Mouse (Mus musculus): ENCODE measurements around the gene Gfm2.
"Not testable (repeated sequence)": the region's sequence is repeated elsewhere in the genome, so short reads cannot be mapped to it uniquely, and the experiment has no call there.

Gfm2 gene

GRCm38 (mm10) chr13:97137466-97138400 lies at the start of gene Gfm2, which contains the start of gene Nsa2:
Gfm2 (plus strand) TSS chr13:97137937.
Nsa2 (minus strand) TSS chr13:97137937.
- peak; percentile 92 to 98 for DNase-seq (ENCODE audit: inconsistent age in 2 of 2, low spot score in 1 of 2)

GRCm38 (mm10) chr13:97088183-97088582 lies 49.6 kb upstream of the Gfm2 start:
- DNase-seq (ENCODE audit: inconsistent age in 2 of 2, low spot score in 1 of 2) = no peak

GRCm38 (mm10) chr13:97095726-97096125 lies 42.0 kb upstream of the Gfm2 start:
- DNase-seq (ENCODE audit: inconsistent age in 2 of 2, low spot score in 1 of 2) = no peak

- DNase-seq (ENCODE audit: inconsistent age in 2 of 2, low spot score in 1 of 2) = peak; percentile 19 to 83
Observed at GRCm38 (mm10) chr13:97099187-97099852, 38.4 kb upstream of the Gfm2 start, which contains the start of gene Gm6169. Gm6169 (minus strand) TSS chr13:97099237.

- no peak for DNase-seq (ENCODE audit: inconsistent age in 2 of 2, low spot score in 1 of 2)
Observed at GRCm38 (mm10) chr13:97104996-97105395, 32.7 kb upstream of the Gfm2 start.

GRCm38 (mm10) chr13:97107721-97108120 lies 30.0 kb upstream of the Gfm2 start:
- DNase-seq (ENCODE audit: inconsistent age in 2 of 2, low spot score in 1 of 2) = not testable (repeated sequence)

- no peak for DNase-seq (ENCODE audit: inconsistent age in 2 of 2, low spot score in 1 of 2)
Observed at GRCm38 (mm10) chr13:97109046-97109445, 28.7 kb upstream of the Gfm2 start.

- no peak for DNase-seq (ENCODE audit: inconsistent age in 2 of 2, low spot score in 1 of 2)
Observed at GRCm38 (mm10) chr13:97121341-97121740, 16.4 kb upstream of the Gfm2 start.

- DNase-seq (ENCODE audit: inconsistent age in 2 of 2, low spot score in 1 of 2) = not testable (repeated sequence)
Observed at GRCm38 (mm10) chr13:97129654-97130053, 8.1 kb upstream of the Gfm2 start.

- DNase-seq (ENCODE audit: inconsistent age in 2 of 2, low spot score in 1 of 2) = not testable (repeated sequence)
Observed at GRCm38 (mm10) chr13:97130413-97130812, 7.3 kb upstream of the Gfm2 start.

GRCm38 (mm10) chr13:97138404-97138931 lies 731 bp downstream of the Gfm2 start:
- DNase-seq (ENCODE audit: inconsistent age in 2 of 2, low spot score in 1 of 2) = not testable (repeated sequence)

- DNase-seq (ENCODE audit: inconsistent age in 2 of 2, low spot score in 1 of 2) = no peak
Observed at GRCm38 (mm10) chr13:97142321-97142720, 4.6 kb downstream of the Gfm2 start.

- peak in 1 of 2 experiments; percentile 65 for DNase-seq (ENCODE audit: inconsistent age in 2 of 2, low spot score in 1 of 2)
Observed at GRCm38 (mm10) chr13:97145834-97146233, 8.1 kb downstream of the Gfm2 start.

- no peak for DNase-seq (ENCODE audit: inconsistent age in 2 of 2, low spot score in 1 of 2)
Observed at GRCm38 (mm10) chr13:97175520-97176264, 38.0 kb downstream of the Gfm2 start.

GRCm38 (mm10) chr13:97176731-97177130 lies 39.0 kb downstream of the Gfm2 start:
- no peak for DNase-seq (ENCODE audit: inconsistent age in 2 of 2, low spot score in 1 of 2)

- no peak for DNase-seq (ENCODE audit: inconsistent age in 2 of 2, low spot score in 1 of 2)
Observed at GRCm38 (mm10) chr13:97178943-97179342, 41.2 kb downstream of the Gfm2 start.

GRCm38 (mm10) chr13:97180113-97180828 lies 42.5 kb downstream of the Gfm2 start:
- DNase-seq (ENCODE audit: inconsistent age in 2 of 2, low spot score in 1 of 2) = no peak

- DNase-seq (ENCODE audit: inconsistent age in 2 of 2, low spot score in 1 of 2) = no peak
Observed at GRCm38 (mm10) chr13:97182821-97183220, 45.1 kb downstream of the Gfm2 start.

GRCm38 (mm10) chr13:97184168-97184567 lies 46.4 kb downstream of the Gfm2 start:
- DNase-seq (ENCODE audit: inconsistent age in 2 of 2, low spot score in 1 of 2) = no peak

- DNase-seq (ENCODE audit: inconsistent age in 2 of 2, low spot score in 1 of 2) = no peak
Observed at GRCm38 (mm10) chr13:97184656-97185055, 46.9 kb downstream of the Gfm2 start.
